Mouse (Mus musculus): Measurements from ENCODE around the gene Lcmt1.

The Lcmt1 gene

DNA sequence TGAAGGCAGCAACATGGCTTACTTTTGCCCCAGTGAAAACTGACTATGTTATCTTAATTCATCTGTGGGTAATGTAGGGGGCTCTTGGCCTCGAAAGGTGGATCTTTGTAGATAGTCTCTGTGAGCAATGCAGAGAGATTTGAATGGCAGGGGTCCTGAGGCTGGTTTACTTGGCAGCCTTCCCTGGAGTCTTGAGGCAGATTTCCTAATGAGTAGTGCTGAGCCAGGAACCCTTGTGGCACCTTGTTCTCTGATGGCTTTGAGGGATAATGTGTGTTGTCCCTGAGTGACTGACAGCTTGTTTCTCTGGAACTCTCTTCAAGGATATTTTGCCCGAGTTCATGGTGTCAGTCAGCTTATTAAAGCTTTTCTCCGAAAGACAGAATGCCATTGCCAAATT, 31.5 kb downstream of the Lcmt1 start:
- no peak for DNase-seq

DNA sequence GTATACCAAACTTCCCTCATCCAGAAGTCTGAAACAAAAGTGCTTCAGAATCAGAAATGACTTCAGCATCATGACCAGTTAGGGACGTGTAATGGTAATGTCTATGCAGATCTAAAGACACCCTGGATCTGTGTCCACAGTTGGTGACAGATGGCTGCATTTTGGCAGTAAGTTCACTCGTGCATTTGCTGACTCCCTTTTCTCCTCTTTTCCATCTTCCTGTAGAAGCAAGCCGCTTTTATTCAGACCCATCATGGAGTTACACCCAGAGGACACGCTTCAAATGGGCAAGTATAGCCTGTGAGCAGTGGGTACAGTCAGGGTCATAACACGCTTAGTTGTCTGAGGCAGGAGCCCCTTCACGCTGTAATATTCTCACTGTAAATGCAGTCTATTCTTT, 34.6 kb downstream of the Lcmt1 start:
- DNase-seq = no peak

DNA sequence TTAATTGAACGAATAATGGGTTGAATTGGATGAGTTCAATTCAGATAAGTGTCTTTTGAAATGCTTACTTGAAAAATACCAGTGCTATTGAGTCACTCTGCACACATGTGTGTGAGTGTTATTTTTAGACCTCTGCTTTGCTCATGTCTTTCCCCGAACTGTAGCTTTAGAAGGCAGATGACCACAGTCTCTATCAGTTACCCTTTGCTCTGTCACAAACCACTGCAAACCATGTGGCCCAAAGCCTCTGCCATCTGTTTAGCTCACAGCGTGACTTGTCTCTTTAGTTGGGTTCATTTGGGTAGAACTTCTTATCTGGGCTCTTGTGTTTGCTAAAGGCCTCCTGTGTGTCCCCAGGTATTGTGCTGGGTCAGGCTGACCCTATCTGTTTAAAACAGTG, 36.0 kb downstream of the Lcmt1 start:
- no peak for DNase-seq

DNA sequence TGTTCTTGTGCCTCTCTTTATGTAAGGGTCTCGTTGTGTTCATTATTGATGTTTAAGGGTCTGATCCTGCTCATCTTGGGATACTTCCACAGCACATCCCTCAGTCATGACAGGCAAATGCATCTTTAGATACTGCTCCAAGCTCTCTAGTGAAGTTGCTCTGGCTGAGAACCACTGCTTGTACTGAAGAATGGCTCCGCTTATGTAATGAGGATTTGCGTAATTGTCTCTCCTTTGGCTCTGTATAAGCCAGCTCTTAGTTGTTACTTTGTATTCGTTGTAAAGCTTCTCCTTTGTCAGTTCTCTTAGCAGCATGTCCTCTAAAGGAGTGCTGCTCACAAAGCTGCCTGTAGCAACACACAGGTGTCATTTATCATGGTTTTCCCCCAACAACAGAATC, 37.4 kb downstream of the Lcmt1 start:
- no peak for DNase-seq

DNA sequence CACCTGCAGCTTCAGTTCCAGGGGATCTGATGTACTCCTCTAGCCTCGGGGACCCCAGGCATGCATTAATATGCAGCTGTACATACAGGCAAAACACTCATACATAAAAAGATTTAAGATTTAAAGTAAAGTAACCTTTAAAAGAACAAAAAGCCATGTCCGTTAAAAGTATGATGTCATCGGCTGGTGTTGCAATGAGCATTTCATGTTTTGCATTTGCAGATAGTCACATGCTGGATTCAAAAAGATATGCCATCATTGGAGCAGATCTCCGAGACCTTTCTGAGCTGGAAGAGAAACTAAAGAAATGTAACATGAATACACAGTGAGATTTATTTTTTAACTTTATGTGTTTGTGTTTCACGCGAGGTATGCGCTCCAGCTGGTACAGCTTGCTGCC, 40.9 kb downstream of the Lcmt1 start:
- DNase-seq = no peak

DNA sequence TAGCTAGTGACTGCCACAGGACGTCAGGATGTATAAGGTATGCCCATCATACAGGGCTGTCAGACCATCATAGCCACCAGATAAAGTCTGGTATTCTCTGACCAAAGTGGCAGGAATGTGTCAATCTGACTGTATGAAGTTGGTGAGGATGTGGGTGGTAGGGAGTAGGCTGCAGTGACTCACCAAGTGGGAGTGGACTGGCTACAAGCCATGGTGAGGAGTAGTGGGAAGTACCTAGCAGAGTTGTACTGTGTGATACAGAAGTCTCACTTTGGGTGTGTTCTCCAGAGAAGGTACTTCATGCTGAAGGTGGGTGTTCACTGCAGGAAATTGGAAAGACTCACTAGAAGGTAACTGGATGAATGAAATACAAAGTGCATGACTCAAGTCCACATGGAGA, 41.5 kb downstream of the Lcmt1 start:
- no peak for DNase-seq

DNA sequence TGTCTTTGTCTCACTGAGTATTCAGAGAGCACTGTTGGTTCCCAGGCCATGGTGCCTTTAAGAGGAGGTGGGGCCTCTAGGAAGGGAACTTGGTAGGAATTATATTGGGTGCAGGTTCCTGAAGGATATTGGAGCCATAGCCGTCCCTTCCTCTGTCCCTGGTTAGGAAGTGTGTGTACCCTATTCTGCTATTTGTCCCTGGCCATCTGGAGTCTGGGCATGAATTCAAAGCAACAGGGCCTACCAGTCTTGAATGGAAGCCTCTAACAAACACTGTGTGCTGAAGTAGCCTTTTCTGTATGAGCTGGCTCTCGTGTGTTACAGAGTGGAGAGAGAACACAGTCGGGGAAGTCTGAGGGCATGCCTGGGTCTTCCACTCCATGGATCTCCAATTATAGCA, 42.6 kb downstream of the Lcmt1 start:
- no peak for DNase-seq

DNA sequence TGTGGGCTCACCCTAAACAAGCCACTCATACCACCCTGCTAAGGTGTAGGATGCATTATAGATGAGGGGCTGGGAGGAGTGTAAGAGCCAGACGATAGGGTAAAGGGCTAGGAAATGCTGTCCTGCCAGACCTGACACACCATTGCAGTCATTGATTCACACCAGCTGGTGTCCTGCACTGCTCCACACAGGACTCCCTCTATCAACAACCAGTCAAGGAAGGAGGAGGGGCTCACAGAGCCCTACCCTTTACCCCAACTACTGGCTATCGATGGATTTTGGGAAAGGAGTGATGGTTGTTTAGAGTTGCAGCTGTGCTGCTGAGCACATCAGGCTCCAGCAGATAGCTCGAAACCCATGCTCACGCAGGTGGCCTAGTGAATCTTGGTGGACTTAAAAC, 47.2 kb downstream of the Lcmt1 start:
- no peak for DNase-seq

DNA sequence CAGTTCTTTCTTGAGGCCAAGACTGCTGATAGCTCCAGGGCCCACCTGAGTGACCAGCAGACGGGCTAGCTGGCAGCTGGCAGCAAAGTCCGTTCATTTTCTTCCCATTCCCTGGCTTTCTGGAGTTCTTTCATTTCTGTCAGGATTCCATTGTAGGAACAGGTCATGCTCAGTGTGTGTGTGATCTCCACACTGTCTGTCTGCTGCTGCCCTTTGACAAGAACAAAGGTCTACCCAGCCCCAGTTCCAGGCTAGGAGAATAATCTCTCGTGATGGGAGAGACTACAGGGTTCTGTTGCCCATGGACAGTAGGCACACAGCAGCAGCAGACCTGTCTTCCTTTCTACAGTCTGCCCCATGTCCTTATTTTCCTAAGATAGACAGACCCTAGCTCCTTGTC, 48.1 kb downstream of the Lcmt1 start:
- peak; percentile 47 to 56 for DNase-seq

DNA sequence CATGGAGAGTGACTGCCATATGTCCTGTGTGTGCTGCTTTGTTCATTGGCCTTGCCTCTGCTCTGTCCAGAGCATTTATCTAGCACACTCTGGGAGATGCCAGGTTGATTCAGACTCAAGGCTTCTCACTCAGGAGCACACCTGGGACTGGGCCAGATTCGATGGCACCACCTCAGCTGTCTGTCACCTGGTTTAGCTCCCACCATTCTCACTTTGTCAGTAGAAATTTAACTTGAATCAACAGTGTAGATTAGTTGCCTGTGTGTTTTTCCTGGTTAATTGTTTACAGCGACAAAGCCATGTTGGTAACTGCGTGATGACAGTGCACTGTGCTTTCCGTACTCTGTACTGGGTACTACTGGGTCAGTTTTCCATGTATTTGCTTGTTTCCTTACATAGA, 50.4 kb downstream of the Lcmt1 start:
- peak; percentile 67 to 80 for DNase-seq

DNA sequence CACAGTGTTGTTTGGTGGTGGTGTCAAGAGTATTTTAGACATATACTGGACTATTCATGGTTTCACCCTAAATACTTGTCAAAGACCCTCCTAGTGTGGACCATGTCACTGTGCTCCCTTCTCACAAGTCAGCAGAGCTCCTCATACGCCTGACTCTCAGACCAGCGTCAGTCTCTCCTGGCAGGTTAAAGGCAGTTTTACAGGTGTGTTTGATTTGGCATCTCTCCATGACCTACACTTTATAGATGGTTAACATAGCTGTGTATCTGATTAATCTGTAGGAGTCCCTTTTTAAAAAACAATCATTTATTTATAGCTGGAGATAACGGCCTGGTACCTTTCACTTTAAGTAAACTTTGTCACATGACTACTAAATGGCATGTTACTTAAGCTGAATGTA, 52.4 kb downstream of the Lcmt1 start:
- DNase-seq = no peak

DNA sequence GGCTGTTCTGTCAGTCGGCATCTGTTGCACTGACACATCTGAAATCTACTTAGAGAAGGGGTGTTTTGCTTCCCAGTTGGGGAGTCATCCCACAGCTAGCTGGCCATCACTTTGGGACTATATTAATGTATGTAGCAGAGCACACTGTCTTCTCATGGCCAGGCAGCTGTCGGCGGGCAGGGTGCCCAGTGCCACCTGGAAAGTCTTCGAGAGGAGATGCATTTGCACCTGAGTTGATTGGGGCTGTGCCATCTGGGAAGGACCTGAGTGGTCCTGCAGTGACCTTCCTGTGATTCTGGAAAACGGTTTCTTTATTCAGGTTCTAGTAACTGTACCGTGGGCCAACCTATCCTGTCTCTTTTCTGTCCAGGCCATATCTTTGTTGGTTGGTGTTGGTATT, 54.7 kb downstream of the Lcmt1 start:
- no peak for DNase-seq

DNA sequence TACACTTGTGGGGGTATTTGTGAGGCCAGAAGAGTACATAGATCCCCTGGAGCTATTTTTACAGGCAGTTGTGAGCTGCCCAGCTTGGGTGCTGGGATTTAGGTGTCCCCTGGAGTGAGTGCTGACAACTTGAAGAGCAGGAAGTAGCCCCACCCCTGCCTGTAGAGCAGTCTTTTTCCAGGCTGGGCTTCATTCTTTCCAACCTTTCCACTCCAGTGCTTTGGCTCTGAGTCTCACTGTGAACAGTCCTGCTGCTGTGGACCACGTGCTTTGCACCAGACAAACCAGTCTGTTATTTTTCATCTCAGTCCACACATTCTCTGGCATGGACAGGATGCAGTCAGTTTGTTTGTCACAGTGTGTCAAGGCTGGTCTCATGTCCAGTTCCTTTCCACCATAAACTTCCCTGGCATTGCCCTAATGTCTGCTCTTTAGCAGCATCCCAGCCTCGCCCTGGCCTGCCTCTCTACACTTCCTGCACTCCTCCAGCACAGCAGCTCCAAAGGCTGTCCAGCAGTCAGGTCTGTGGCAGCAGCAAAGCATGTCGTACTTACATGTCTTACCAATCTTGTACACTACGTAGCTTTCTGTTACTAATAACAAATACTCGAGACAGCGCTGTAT, 55.7 kb downstream of the Lcmt1 start:
- DNase-seq = peak; percentile 63 to 64

DNA sequence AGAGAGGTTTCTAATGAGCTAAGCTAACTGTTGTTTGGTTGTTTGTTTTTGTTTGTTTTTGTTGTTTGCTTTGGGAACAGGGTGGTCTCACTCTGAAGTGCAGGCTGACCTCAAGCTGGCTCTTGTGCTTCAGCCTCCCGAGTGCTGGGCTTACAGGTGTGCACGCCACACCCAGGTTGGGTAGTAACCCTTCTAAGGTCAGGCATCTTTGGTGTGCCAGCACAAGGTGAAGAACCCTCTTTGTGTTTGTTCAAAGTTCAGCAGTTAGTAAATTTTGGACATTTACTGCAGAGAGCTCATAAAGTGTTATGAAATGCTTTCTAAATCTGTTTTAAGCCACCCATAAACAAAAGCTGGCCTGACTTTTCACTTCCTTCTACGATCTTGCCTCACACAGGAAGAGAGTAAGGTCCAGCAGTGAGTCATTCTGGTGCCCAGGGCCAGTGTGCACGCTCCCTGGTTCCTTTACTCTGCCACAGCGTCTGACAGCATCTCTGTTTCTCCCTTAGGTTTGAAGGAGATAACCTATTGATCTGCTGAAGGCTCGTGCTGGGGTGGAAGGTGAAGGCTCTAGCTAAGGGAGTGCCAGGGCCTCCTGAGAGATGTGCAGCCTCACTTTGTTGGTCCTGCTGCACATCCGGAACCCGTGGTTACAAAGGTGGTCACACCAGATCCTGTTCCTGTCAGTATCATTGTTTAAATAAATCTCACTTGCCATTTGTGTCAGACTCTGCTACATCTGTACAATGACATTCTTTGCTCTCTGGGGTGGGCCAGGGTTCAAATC, 60.2 kb downstream of the Lcmt1 start:
- DNase-seq = no peak

DNA sequence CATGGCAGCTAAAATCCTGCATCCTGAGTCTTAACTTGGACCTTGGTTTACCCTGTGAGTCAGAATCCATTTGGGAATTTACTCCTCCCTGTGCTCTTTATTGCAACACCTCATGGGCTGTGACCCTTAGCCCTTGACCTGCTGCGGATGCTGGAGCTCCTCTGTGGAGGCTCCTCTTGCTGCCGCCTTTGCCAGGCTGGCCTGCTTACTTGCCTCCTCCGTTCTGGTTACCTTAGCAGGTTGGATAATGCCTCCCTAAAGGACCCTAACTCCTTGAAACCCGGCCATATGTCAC, 60.8 kb downstream of the Lcmt1 start:
- no peak for DNase-seq

DNA sequence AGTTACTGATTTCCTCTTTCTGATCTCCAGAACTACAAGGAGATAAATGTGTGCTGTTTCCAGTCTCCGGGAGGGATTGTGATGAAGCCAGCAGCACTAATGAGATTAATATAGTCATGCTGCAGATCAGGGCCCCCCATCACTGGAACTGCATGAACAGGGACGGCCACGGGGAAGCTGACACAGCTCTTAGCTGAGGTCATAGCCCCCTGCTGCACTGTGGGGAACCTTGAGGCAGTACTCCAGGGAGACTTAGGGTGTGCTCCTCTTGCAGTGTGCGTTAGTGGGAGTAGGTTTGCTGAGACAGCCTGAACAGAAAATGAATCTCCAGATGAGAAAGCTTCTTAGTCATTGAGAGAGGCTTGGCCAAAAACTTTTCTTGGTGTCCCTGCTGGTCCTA, 61.6 kb downstream of the Lcmt1 start:
- DNase-seq = no peak

DNA sequence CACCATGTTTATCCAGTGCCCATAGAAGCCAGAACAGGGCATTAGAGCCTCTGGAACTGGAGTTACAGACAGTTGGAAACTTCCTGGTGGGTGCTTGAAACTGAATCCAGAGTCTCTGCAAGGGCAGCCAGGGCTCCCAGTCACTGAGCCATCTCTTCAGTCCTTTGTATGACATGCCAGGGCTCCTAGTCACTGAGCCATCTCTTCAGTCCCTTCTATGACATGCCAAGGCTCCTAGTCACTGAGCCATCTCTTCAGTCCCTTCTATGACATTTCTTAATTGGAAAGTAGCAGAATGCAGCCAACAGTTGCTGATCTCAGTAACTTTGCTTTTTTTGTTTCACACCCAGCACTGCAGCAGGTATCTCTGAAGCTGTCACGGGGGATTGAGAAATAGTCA, 72.5 kb downstream of the Lcmt1 start:
- DNase-seq = no peak

DNA sequence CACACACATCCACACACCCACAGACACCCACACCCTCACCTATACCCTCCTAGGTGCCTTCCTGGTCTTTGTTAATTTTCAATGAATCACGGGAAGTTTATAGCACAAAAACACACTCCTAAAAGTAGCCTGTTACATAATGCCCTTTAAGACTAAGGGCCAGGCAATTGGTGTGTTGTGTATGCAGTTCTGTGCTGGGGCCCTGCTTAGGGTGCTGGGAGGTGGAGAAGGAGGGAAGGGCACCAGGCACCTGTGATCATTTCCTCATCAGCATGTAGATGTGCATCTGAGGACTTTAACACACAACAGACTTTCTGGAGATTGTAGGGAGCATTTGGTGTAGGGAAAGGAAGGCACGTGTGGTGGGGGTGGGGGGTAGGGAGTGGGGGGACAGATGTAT, 79.2 kb downstream of the Lcmt1 start:
- no peak for DNase-seq

DNA sequence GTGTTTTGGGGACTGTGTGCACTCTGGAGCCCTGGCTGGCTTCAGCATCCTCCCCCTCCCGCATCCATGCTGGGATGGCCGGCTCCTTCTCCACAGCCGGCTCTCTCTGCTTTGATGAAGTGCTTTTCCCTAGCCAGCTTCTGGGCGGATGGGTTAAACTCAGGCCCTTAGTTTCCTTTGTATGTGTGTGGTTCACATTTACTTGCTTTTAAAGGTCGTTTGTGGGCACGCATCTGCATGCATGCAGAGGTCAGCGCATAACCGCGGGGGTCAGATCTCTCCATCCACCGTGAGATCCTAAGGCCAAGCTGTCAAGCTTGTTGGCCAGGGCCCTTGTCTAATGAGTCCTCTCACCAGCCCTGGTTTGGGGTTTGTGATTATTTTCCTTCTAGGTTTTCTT, 80.1 kb downstream of the Lcmt1 start:
- no peak for DNase-seq

DNA sequence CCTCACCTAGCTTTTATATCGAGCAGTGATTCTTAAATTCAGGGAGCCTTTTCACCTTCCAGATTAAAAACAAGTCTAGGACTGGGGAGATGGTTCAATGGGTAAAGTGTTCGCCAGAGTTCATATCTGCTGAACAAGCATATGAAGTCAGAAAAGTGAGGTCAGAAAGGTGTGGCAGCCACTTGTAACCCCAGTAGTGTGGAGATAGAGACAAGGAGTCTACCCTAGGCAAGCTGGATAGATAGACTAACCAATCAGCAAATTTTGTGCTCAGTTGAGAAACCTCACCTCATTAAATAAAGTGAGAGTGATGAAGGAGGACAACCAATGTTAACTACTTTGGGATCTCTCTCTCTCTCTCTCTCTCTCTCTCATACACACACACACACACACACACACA, 80.9 kb downstream of the Lcmt1 start:
- DNase-seq = no peak

DNA sequence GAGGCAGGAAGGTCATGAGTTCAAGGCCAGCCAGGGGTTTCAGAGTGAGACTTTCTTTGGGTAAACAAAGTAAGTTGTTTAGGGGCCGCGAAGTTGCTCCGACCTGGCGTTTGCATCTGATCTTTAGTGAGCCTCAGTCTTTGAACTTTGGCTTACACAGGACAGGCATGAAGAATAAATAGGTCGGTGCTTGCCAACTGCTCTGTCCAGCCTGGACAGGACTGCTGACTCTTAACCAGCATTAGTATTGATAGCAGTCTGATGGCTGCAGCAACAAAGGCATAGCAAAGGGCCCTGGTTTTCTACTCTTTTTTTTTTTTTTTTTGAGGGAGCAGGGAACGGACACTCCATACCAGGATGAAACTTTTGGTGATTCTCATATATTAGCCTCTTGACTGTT, 83.0 kb downstream of the Lcmt1 start:
- DNase-seq = peak; percentile 34 to 41

DNA sequence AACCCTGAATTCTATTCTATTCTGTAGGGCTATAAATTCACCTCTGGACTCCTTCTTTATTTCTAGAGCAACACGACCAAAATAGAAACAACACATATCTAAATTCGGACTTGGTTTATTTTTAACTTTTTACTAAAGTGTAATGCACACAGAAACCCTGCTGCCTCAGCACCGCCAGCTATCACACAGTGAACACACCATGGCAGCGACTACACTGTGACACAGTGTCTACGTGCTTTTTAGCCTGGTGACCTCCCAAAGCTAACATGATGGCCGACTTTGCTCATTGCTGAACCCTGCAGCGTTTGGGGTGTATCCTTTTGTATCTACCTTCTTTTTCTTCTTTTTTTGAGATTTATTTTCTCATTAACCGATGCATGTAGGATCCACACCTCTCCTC, 83.5 kb downstream of the Lcmt1 start:
- DNase-seq = no peak

DNA sequence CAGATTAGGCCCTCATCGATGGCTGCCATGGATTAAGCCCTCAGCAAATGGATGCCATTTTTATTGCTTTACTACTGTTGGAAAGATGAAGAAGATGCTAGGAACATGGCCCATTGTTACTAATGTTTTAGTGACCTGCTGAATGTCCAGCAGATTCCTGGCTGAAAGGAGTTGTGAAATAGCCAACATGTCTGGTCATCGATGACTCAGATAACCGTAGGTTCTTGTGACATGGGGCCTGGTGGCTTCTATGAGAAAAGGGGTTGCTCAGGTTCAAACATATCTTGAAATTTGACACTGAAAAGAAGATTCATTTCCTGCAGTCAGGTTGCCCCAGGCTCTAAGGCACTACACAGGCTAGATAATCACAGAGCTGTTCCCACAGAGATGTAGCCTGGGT, 85.5 kb downstream of the Lcmt1 start:
- DNase-seq = no peak

DNA sequence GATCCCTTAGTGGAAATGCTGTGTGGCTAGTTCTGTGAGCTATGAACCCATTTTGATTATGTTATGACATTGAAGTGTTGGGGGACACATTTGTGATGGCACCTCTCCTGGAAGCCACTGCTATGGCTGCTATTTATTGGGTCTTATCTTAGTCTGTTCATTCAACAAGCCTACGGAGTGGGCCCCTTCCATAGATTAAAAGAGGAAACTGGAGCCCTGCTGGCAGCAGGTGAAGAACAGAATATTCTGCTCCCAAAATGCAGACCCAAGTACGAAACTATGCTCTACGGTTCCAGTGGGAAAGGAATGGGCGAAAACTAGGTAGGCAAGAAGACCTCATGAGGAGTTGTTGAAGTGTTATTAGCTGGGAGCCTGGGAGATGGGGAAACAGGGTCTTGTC, 88.7 kb downstream of the Lcmt1 start:
- DNase-seq = no peak

DNA sequence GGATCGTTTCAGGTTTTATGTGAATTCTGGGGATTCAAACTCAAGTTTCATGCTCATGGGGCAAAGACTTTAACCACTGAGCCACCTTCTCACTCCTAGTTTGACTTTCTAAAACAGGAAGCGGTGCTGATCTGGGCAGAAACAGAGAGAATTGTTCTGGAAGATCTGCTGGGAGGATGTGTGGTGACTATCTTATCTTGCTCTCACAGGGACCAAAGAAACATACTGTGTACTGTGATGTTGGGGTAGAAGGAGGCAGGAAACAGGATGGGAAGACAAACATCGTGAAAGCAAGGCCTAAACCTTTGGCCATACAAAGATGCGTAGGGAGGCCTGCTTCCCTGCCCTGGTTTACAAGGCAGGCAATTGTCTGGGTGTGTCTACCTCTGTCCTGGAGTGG, 89.7 kb downstream of the Lcmt1 start:
- no peak for DNase-seq
